Comparison of ENCODE assay signal across 23 mouse cellular contexts in the genomic region with DNA sequence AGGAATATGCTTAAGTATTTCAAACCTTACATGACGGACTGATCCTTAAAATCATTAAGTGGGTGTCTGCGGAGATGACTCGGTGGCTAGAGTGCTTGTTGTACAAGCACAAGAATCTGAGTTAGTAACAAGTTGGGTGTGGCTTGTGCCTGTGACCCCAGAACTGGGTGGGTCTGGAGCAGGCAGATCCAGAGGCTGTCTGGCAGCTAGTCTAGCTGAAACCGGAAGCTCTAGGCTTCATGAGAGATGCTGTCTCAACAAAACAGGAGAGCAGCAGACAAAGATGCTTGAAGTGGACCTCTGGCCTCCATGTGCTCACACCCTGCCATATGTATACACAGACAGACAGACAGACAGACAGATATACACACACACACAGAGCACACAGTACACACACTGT. TPM values are rescaled to one million over a fixed set of nuclear protein-coding genes. Genes with fewer than 3 reads are reported as not detected.
DNase-seq lines count a peak whose midpoint lies in the region; ATAC-seq and TF ChIP-seq lines count a peak whose summit lies in the region.
"Had no signal": no experiment of that assay in that cellular context is flagged by ENCODE, and none has a peak within 500 bp of the region (broad histone marks: within the 10 kb centered on the region; RNA-seq: fewer than 3 reads in every experiment).

No protein-coding gene starts in this region.

- no peak overlapping the region for H3K27ac ChIP-seq in intestine, embryonic 15.5 days
- H3K27ac ChIP-seq in stomach, postnatal 0 days (replicated peaks), result no peak overlapping the region
- H3K27ac ChIP-seq: forebrain, embryonic 13.5 days; heart, adult 2 months; heart, embryonic 15.5 days; hindbrain, embryonic 13.5 days; hindbrain, postnatal 0 days had no signal

- peak; percentile 34 for DNase-seq in 3T3-L1 (ENCODE audit: low read depth, low spot score)
- DNase-seq in ES-CJ7 (ENCODE audit: low read depth, low spot score), result peak; percentile 49
- no peak for DNase-seq in stomach, postnatal 0 days (ENCODE audit: low spot score)
- DNase-seq in left cerebral cortex, postnatal 4 days, result no peak
- DNase-seq in lung, postnatal 25 days (ENCODE audit: low spot score), result no peak
- DNase-seq: adrenal gland, adult 2 months; adrenal gland, postnatal 36 days; B cell, adult 2 months; cerebellum, adult 11 months; cerebellum, adult 8-10 months; cerebellum, postnatal 14 days; forebrain, postnatal 0 days; gastrocnemius, postnatal 25 days; heart, adult 2 months; heart, postnatal 14 days; kidney, adult 11 months had no signal

- no peaks in the 10 kb centered on the region for H3K27me3 ChIP-seq in intestine, embryonic 15.5 days (replicated peaks)
- no peaks in the 10 kb centered on the region for H3K27me3 ChIP-seq in stomach, postnatal 0 days (ENCODE audit: control insufficient read depth, insufficient read depth, low read length)
- H3K27me3 ChIP-seq: heart, embryonic 15.5 days; hindbrain, embryonic 13.5 days had no signal

- intact Hi-C loops in left cerebral cortex, postnatal 4 days (cut with DNase I), result no loop called here

- H3K4me1 ChIP-seq in intestine, embryonic 15.5 days (replicated peaks), result peaks cover 7% of the 10 kb centered on the region
- H3K4me1 ChIP-seq in stomach, postnatal 0 days (replicated peaks; ENCODE audit: control insufficient read depth, insufficient read depth), result no peaks in the 10 kb centered on the region
- H3K4me1 ChIP-seq: forebrain, embryonic 13.5 days; heart, embryonic 15.5 days had no signal

- H3K4me3 ChIP-seq in intestine, embryonic 15.5 days (replicated peaks), result no peak overlapping the region
- H3K4me3 ChIP-seq in stomach, postnatal 0 days (ENCODE audit: low read depth, low read length), result no peak overlapping the region
- H3K4me3 ChIP-seq: forebrain, embryonic 13.5 days; heart, adult 2 months; heart, embryonic 15.5 days; hindbrain, embryonic 13.5 days had no signal

- no peaks in the 10 kb centered on the region for H3K9me3 ChIP-seq in intestine, embryonic 15.5 days
- H3K9me3 ChIP-seq in stomach, postnatal 0 days (ENCODE audit: control insufficient read depth, low read length), result no peaks in the 10 kb centered on the region
- H3K9me3 ChIP-seq: forebrain, embryonic 13.5 days; heart, embryonic 15.5 days; hindbrain, embryonic 13.5 days had no signal

- TF ChIP-seq EP300 in stomach, postnatal 0 days (optimal IDR thresholded peaks at IDR 0.05), result no peak

- H3K36me3 ChIP-seq in intestine, embryonic 15.5 days, result no peaks in the 10 kb centered on the region
- no peaks in the 10 kb centered on the region for H3K36me3 ChIP-seq in stomach, postnatal 0 days (ENCODE audit: control insufficient read depth, insufficient read depth, low read length)
- H3K36me3 ChIP-seq: heart, embryonic 15.5 days had no signal

- H3K4me2 ChIP-seq in intestine, embryonic 15.5 days (replicated peaks), result no peak overlapping the region
- no peak overlapping the region for H3K4me2 ChIP-seq in stomach, postnatal 0 days (replicated peaks; ENCODE audit: low read depth)
- H3K4me2 ChIP-seq: forebrain, embryonic 13.5 days; heart, embryonic 11.5 days; heart, embryonic 15.5 days; hindbrain, embryonic 13.5 days had no signal

- H3K9ac ChIP-seq in intestine, embryonic 15.5 days, result no peak overlapping the region
- no peak overlapping the region for H3K9ac ChIP-seq in stomach, postnatal 0 days (ENCODE audit: low read length)
- H3K9ac ChIP-seq: forebrain, embryonic 13.5 days; forebrain, postnatal 0 days; heart, embryonic 15.5 days; hindbrain, embryonic 13.5 days had no signal

- peak; percentile 60 for ATAC-seq in intestine, embryonic 15.5 days
- peak; percentile 55; the same call in 1 of the 2 replicates for ATAC-seq in stomach, postnatal 0 days (ENCODE audit: low FRiP score, low TSS enrichment)
- ATAC-seq: CD4-positive, CD25-positive, alpha-beta regulatory T cell, adult 4 months; forebrain, embryonic 13.5 days; forebrain, postnatal 0 days; hindbrain, postnatal 0 days had no signal

- no peak for TF ChIP-seq CTCF in stomach, postnatal 0 days (IDR thresholded peaks at IDR 0.05; ENCODE audit: low read depth)

- 56% methylated on average over 4 of the region's 4 CpGs for WGBS in intestine, embryonic 15.5 days
- 40% methylated on average over 4 of the region's 4 CpGs for WGBS in stomach, postnatal 0 days

RNA-seq across cellular contexts. Expression of a gene that starts 23.9 kb away (rescaled TPM):
- 55.9 and 56.0 TPM in 2 replicates for polyA plus RNA-seq in intestine, embryonic 15.5 days (2015; fragmentation: Nextera tagmentation; extraction: Ambion mirVana)
- polyA plus RNA-seq in stomach, postnatal 0 days (2015; fragmentation: Nextera tagmentation; extraction: Ambion mirVana), result 24.0 and 26.4 TPM in 2 replicates
- total RNA-seq in left cerebral cortex, postnatal 4 days (2021), result 10 to 100 TPM; 20.4 to 23.2 TPM

Comparison
In these comparisons a context has a peak if more than half of its experiments do, and no peak if none do; other contexts are left out.
1. DNase-seq: peak in 3T3-L1 (single experiment) and ES-CJ7 (single experiment); none in stomach, postnatal 0 days (single experiment), left cerebral cortex, postnatal 4 days (single experiment) and lung, postnatal 25 days (single experiment).